9 mouse cellular contexts compared by ENCODE assay signal in the genomic region with DNA sequence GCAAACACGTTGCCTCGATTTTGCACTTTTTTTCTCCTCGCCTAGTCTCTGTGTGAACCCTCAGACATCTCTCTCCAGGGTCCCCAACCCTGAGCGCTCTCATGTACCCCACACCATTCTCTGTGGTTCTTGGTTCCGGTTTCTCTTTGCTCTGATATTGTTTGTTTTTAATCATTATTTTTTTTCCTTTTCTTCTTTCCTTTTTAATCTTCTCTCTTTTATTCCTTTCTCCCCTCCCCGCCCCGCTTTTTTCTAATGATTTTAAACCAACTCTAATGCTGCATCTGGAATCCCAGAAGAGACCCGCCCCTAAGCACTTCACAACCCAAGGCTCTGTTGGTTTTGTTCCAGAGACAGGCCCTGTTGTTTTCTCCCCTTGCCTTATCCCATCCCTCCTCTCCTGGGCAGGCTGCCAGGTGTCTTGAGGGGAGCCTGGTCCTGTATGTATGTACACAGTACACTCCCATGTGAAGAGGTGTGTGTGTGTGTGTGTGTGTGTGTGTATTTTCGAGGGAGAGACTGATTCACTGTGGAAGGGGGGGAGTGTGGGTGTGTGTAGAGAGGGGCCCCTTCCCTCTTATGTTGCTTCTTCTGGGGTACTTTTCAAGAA.
A peak's percentile ranks its signal among the peaks of the same experiment; 100 is the strongest.
DNase-seq lines count a peak whose midpoint lies in the region; ATAC-seq and TF ChIP-seq lines count a peak whose summit lies in the region.
"Had no signal": no experiment of that assay in that cellular context is flagged by ENCODE, and none has a peak within 500 bp of the region (broad histone marks: within the 10 kb centered on the region; RNA-seq: fewer than 3 reads in every experiment).

No protein-coding gene starts in this region.

- peaks cover 4 to 14% of the 10 kb centered on the region in 2 experiments for H3K4me1 ChIP-seq in heart, embryonic 14.5 days (ENCODE audit: control insufficient read depth in 2 of 2, insufficient read depth in 2 of 2, low read length in 2 of 2)
- peaks cover 45% of the 10 kb centered on the region for H3K4me1 ChIP-seq in E14TG2a.4 (replicated peaks; ENCODE audit: low read depth, low read length)
- peaks cover 28% of the 10 kb centered on the region for H3K4me1 ChIP-seq in forebrain, embryonic 10.5 days
- H3K4me1 ChIP-seq in liver, adult 2 months (ENCODE audit: control insufficient read depth, insufficient read depth, low read length): no peaks in the 10 kb centered on the region
- H3K4me1 ChIP-seq in small intestine, adult 2 months (ENCODE audit: control insufficient read depth, insufficient read depth, insufficient read length, low read length): peaks cover 2% of the 10 kb centered on the region; the same call in 1 of the 2 replicates

- no peaks in the 10 kb centered on the region for H3K27me3 ChIP-seq in heart, embryonic 14.5 days (ENCODE audit: control insufficient read depth, insufficient read depth, low read length)
- H3K27me3 ChIP-seq in E14TG2a.4 (ENCODE audit: insufficient read depth, low read length): no peaks in the 10 kb centered on the region
- peaks cover 36% of the 10 kb centered on the region for H3K27me3 ChIP-seq in forebrain, embryonic 10.5 days (ENCODE audit: poor library complexity, severe bottlenecking)
- no peaks in the 10 kb centered on the region; the same call in 1 of the 2 replicates for H3K27me3 ChIP-seq in liver, adult 2 months (ENCODE audit: control insufficient read depth, insufficient read depth, low read length)
- H3K27me3 ChIP-seq in small intestine, adult 2 months (ENCODE audit: control insufficient read depth, insufficient read depth, low read length): no peaks in the 10 kb centered on the region
- H3K27me3 ChIP-seq: Patski had no signal

- no peak for DNase-seq in heart, adult 18-20 months
- DNase-seq in forebrain, embryonic 10.5 days (ENCODE audit: extremely low spot score, low spot score): no peak
- no peak for DNase-seq in liver, adult 2 months (ENCODE audit: extremely low read depth, low read depth, low spot score)
- no peak for DNase-seq in layer of hippocampus, postnatal 10 days (ENCODE audit: low spot score in 2 of 2)
- DNase-seq in left cerebral cortex, adult 11 months (ENCODE audit: low spot score): no peak

- H3K9ac ChIP-seq in heart, embryonic 14.5 days (ENCODE audit: low read length): peak overlapping the region; percentile 64
- H3K9ac ChIP-seq in liver, adult 2 months (ENCODE audit: low read depth, low read length): 0 out of 2 replicates have a peak overlapping the region, but pooled peaks have one; percentile 26

- TF ChIP-seq CTCF in E14TG2a.4 (conservative IDR thresholded peaks at IDR 0.05; ENCODE audit: low read length): no peak
- no peak for TF ChIP-seq CTCF in liver, adult 2 months (IDR thresholded peaks at IDR 0.05; ENCODE audit: low read depth, low read length)
- TF ChIP-seq CTCF in small intestine, adult 2 months (IDR thresholded peaks at IDR 0.05; ENCODE audit: extremely low read depth, insufficient read length, insufficient replicate concordance, low read depth, low read length): no peak

- H3K79me2 ChIP-seq in liver, adult 2 months (ENCODE audit: control insufficient read depth, insufficient read depth, low read length): no peaks in the 10 kb centered on the region

- whole genome bisulfite sequencing in heart, embryonic 14.5 days: 51% methylated on average over 9 of the region's 9 CpGs
- 53% methylated on average over 9 of the region's 9 CpGs for WGBS in forebrain, embryonic 10.5 days
- WGBS in liver, adult 2 months: 58% methylated on average over 9 of the region's 9 CpGs
- WGBS in small intestine, adult 2 months: 54% methylated on average over 9 of the region's 9 CpGs

- no peak for TF ChIP-seq POLR2A in liver, adult 2 months (IDR thresholded peaks at IDR 0.05; ENCODE audit: extremely low read depth, insufficient read depth, low read length)
- no peak for TF ChIP-seq POLR2A in small intestine, adult 2 months (IDR thresholded peaks at IDR 0.05; ENCODE audit: low read depth, low read length)

- ATAC-seq in heart, embryonic 14.5 days (ENCODE audit: insufficient number of reproducible peaks, insufficient read depth, low FRiP score, low read depth): peak; percentile 65
- ATAC-seq: Patski had no signal

- H3K9me3 ChIP-seq in heart, embryonic 14.5 days (ENCODE audit: control insufficient read depth, low read length): no peaks in the 10 kb centered on the region
- H3K9me3 ChIP-seq in E14TG2a.4 (ENCODE audit: low read length): no peaks in the 10 kb centered on the region
- no peaks in the 10 kb centered on the region for H3K9me3 ChIP-seq in forebrain, embryonic 10.5 days

- H3K27ac ChIP-seq in heart, embryonic 14.5 days (replicated peaks in 1 of 2; ENCODE audit: control insufficient read depth in 1 of 2, insufficient read depth in 1 of 2, low read depth in 2 of 2, low read length in 2 of 2): 0 out of 4 replicates have a peak overlapping the region, but pooled peaks of 1 of the 2 experiments have one; percentile 33
- H3K27ac ChIP-seq in forebrain, embryonic 10.5 days: peak overlapping the region; percentile 81
- no peak overlapping the region for H3K27ac ChIP-seq in liver, adult 2 months (replicated peaks; ENCODE audit: insufficient read depth, low read depth, low read length)
- H3K27ac ChIP-seq in small intestine, adult 2 months (ENCODE audit: insufficient read depth, low read depth, low read length): no peak overlapping the region

- H3K36me3 ChIP-seq in heart, embryonic 14.5 days (ENCODE audit: control insufficient read depth, insufficient read depth, low read length): no peaks in the 10 kb centered on the region
- H3K36me3 ChIP-seq in E14TG2a.4 (ENCODE audit: insufficient read depth, low read length): peaks cover 19% of the 10 kb centered on the region
- H3K36me3 ChIP-seq in forebrain, embryonic 10.5 days (replicated peaks): no peaks in the 10 kb centered on the region
- H3K36me3 ChIP-seq in liver, adult 2 months (ENCODE audit: control insufficient read depth, insufficient read depth, low read length): no peaks in the 10 kb centered on the region
- no peaks in the 10 kb centered on the region for H3K36me3 ChIP-seq in small intestine, adult 2 months (ENCODE audit: control insufficient read depth, insufficient read depth, low read length)

- peak overlapping the region; percentile 78 for H3K4me2 ChIP-seq in heart, embryonic 14.5 days (ENCODE audit: low read length)

- peak overlapping the region; percentile 42 to 47 for H3K4me3 ChIP-seq in heart, embryonic 14.5 days (ENCODE audit: control insufficient read depth in 1 of 2, insufficient read depth in 1 of 2, low read depth in 1 of 2, low read length in 2 of 2)
- peak overlapping the region; percentile 74 for H3K4me3 ChIP-seq in E14TG2a.4 (replicated peaks; ENCODE audit: low read length)
- peak overlapping the region; percentile 50 for H3K4me3 ChIP-seq in forebrain, embryonic 10.5 days
- no peak overlapping the region for H3K4me3 ChIP-seq in liver, adult 2 months (ENCODE audit: insufficient read depth, low read depth, low read length)
- H3K4me3 ChIP-seq in small intestine, adult 2 months (ENCODE audit: low read depth, low read length): peak overlapping the region; percentile 27
